Mouse (Mus musculus) mesoderm, embryonic 11.5 days (tissue): ENCODE measurements at regions not wholly inside any gene's neighbourhood (a gene's known extent, or its start where the extent isn't known, plus 50 kb on each side); places are given as distances from the start of the nearest gene placed in this dataset.
A peak's percentile ranks its signal among the peaks of the same experiment; 100 is the strongest.

ENCODE experiments used
- DNase-seq: peaks from one replicate; pipeline ENCODE4 v3.0.0-alpha.2; 2012; ENCODE audit warnings: low read depth, low spot score

DNA sequence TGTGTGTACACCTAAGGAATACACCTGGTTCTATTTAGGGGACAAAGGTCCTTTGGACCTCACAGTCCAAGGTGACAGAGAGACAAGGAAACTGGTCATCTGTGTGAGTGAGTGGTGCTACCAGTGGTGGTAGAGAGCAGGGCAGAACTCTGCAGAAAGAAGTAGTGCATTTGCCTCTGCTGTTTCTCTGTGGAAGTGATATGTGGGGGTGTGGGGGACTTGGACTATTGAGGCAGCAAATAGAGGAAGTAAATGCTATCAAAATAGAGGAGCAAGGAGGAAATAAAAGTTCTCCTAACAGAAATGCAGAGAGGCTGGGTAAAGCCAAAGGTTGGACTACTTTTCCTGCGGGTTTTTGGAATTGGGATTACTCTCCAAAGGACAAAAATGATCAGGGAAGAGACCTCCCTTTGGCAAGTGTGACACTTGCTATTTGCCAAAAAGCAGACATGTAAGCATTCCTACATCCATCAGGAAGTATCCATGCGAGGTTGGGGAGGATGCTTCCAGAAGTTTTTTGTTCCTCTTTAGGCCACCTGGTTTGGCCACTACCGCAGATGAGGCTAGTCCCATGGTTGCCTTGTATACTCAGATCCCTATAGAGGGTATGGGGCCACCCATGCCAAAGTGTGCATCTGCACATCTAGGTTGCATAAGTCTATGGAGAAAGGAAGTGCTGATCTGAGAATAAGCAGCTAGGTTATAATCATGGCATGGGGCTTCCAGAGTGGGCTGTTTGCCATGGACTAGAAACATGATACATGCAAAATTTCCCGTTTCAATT lies 285.0 kb upstream of the Klf4 start:
- no peak for DNase-seq

DNA sequence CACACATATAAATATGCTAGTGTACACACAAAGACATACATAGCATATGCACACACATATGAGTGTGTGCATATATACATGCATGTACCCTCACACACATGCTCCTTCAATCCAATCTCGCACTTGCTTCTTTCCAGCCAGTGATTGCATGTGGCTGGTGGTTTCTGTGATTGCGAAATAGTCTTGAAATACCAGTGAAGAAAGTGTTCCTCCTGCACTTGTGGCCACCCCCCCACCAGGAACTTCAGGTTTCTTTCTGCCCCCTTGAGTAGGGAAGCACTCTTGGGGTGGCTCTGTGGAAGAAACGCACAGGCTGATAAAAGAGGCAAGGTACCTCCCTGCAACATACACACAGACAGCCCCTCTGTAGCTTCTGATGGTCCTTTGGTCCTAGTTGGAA lies 283.6 kb upstream of the Klf4 start:
- no peak for DNase-seq

GRCm38 (mm10) chr4:55812846-55813245 lies 280.6 kb upstream of the Klf4 start:
- DNase-seq = no peak

GRCm38 (mm10) chr4:55811656-55812055 lies 279.4 kb upstream of the Klf4 start:
- DNase-seq = no peak

DNA sequence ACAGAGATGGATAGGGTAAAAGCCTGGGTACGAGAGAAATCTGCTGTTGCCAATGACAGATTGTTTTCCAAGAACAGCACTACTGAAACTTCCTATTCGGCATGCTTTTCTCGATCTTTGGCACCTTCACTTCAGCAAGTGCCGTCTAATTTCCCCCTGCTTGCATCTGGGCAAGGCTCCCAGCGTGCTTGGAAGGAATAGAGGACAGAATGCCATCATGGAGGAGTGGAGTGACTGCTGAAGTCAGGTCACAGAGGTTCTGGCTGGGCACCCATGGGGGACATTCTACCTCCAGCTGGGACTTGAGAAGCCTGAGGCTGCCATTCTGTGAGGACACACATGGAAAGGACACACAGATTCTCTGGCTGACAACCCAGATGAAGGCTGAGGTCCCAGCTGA lies 276.2 kb upstream of the Klf4 start:
- no peak for DNase-seq

GRCm38 (mm10) chr4:55806799-55807198 lies 274.5 kb upstream of the Klf4 start:
- DNase-seq = no peak

DNA sequence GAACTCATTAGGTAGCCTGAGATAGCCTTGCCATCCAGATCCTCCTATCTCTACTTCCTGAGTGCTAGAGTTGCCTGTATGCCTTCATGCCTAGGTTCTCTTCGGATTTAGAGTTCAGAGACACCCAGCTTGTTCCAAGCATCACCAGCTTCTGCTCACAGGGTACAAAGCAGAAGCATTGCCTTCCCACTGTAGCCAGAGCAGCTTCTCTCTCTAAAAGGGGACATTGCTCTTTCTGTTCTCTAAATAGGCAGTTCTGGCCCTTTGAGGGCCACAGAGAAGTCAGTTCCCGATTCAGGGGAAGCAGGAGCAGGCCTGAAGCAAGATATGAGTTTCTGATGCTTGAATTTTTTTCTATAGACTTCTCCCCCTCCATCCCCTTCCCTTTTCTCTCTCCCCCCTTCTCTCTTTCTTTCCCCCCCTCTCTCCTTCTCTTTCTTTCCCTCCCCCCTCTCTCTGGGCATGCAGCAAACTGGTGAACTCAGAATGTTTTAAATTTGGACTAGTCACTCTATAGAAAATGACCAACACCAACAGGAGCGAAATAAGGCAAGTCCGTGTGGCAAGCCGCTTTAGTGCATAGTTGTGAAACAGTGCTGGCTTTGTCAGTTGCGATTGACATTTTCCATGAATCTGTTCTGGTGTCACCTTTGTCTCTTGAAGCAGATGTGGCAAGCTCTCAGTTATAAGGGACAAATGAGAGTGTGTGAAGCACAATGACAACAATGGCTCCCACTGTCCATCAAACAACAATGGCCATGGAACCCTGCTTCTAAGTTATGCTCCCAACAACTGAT lies 273.2 kb upstream of the Klf4 start:
- DNase-seq = no peak

DNA sequence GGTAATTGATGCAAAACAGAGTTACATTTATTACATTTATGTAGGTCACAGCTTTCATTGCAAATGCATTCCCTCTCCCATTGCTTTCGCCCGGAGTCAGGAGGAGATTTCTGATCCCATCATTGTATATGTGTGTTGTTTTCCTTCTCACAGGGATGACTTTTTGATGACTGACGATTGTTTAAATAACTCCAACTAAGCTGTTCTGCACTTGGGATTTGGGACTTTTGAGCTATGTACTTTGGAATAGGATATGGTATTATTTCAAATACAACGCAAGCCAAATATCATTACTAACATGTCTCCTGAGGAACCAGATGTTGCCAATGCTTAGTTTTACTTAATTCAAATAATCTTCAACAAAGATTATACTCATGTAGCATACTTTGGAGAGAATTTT lies 269.8 kb upstream of the Klf4 start:
- no peak for DNase-seq

DNA sequence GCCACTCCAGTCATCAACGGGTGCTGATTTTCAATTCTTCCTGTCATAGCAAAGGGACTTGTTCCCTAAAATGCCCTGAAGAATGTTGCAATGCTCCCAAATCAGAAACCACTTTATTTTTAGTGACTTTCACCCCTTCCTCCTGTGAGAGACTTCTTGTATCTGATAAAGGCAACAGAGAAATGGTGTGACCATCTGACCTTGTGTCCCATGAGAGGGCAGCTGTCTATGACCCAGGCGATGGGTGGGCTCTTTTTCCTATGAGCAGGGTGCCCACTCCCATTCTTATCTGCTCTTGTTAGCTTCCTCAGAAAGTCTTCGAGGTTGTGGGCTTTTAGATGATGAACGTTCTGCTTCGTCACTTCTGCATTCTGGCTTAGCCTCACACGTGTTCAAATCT lies 265.8 kb upstream of the Klf4 start:
- no peak for DNase-seq

GRCm38 (mm10) chr4:55781329-55781847 lies 249.1 kb upstream of the Klf4 start:
- DNase-seq = no peak

DNA sequence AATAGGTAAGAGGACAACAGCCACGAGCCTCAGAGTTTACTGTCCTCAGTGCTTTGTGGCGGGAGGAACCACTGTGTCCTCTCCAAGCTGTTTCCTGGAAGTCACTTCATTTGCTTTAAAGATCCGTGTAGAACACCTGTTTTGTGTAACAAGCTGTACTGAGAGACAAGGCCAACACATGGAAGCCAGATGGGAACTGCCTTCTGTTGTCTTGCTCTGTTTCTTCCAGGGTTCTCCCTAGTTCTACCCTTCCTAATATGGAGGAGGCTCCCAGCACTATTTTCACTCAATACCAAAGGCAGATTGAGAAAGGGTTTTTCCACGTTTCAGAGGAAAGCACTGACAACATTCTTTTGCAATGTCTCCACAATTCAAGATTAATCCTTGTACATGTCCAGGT lies 247.3 kb upstream of the Klf4 start:
- DNase-seq = no peak

GRCm38 (mm10) chr4:55775858-55776257 lies 243.6 kb upstream of the Klf4 start:
- no peak for DNase-seq

DNA sequence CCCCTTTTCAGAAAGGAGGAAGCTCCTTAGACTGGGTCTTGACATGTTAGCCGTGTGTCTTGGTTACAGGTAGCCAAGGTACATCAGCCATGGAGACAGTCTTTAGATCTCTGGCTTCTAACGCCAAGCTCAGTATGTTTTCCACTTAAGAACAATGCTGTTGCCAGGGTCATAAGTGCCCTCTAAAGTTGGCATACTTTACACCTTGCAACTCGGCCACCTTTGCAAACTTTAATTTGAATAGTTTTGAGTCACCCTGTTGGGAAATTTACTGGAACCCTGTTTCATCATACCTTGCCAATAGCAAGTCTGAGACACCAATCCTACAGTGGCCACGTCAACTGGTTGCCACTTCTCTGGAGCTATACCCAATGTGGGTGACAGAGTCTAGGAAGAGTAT lies 242.3 kb upstream of the Klf4 start:
- DNase-seq = no peak

- no peak for DNase-seq
Observed at GRCm38 (mm10) chr4:55769656-55770055, 237.4 kb upstream of the Klf4 start.

- no peak for DNase-seq
Observed at GRCm38 (mm10) chr4:55768325-55768724, 236.1 kb upstream of the Klf4 start.

DNA sequence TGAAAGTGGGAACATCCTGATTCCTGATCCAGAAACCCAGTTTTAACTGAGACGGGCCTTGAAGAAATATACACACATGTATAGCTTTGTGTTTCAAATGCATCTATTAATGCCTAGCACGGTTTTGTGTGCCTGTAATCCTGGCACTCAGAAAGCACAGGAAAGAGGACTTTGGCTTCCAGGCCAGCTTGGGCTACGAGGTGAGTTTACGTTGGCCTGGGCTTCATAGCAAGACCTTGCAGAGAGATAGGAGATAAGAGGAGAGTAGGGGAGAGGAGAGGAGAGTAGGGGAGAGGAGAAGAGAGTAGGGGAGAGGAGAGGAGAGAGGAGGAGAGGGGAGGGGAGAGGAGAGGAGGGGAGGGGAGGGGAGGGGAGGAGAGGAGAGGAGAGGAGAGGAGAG lies 234.9 kb upstream of the Klf4 start:
- no peak for DNase-seq

GRCm38 (mm10) chr4:55765780-55766179 lies 233.5 kb upstream of the Klf4 start:
- no peak for DNase-seq

DNA sequence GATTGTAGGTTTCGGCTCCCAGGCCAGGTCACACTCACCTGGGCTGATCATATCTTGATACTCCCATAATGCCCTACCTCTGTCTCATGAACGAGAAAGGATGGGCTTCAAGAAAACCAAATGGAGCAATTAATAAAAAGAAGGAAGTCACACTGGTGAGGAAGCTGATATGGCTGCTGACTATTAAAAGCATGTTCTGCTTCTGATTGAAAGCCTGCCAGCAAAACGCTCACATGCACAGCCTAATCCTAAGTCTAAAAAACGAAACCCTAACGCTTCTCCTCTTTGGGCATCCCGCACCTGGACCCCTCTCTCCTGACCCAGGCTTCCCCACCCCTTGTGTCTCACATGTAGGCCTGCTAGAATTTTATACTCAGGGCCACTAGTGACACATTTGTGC lies 230.8 kb upstream of the Klf4 start:
- no peak for DNase-seq

GRCm38 (mm10) chr4:55762389-55762788 lies 230.1 kb upstream of the Klf4 start:
- DNase-seq = no peak

DNA sequence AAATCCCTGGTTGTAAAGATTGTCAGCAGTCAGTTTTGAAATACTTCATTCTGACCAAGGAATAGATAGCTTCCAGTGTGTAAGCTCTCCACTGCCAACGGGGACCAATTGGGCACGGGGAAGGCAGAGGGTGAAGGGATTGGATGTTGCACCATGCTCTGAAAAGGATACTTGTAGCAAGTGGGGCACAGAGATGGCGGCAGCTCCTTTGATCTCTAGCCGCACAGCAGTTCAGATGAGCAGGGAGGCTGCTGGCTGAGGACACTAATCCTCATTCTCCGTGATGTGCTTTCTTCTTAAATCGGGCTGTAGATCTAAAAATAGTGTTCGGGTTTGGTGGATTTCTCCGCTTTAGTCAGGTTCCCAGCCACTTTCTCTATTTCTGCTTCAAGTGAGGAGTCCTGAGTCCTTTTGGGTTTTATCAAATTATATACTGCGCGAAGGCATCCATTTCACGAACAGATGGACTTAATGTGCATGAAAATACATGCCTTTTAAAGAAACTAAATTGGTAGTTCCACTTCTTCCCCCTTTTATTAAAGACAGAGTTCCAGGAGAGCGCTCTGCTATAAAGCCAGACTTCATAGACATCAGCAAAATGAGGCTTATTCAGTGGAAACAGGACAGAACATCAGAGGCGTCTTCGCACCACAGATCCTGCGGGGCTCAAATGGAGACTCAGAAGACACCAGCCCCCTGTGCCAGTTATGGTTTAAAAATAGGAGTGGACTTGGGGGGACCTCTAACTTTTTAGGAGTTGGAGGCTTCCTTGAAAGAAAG lies 225.1 kb upstream of the Klf4 start:
- peak; percentile 15 for DNase-seq

GRCm38 (mm10) chr4:55749949-55750600 lies 217.8 kb upstream of the Klf4 start:
- no peak for DNase-seq

GRCm38 (mm10) chr4:55741355-55741754 lies 209.1 kb upstream of the Klf4 start:
- no peak for DNase-seq
